Mouse (Mus musculus) gastrocnemius, adult 2 months (tissue): ENCODE data around the gene Pgap3. TPM values are rescaled to one million over a fixed set of nuclear protein-coding genes. Genes with fewer than 3 reads are reported as not detected.

ENCODE experiments used
- DNase-seq: peaks from one replicate; pipeline ENCODE4 v3.0.0; 2022
- H3K27ac ChIP-seq: fragments of 200-600 bp; 2 replicates; pipeline ENCODE4 v1.8.1; 2022; ENCODE audit warnings: mild to moderate bottlenecking
- H3K4me3 ChIP-seq: fragments of 200-600 bp; 2 replicates; pipeline ENCODE4 v1.8.1; 2022; ENCODE audit warnings: mild to moderate bottlenecking, moderate library complexity
- CTCF ChIP-seq: fragments of 200-600 bp; IDR thresholded peaks from 2 replicates; pipeline ENCODE4 v1.8.1; 2022; ENCODE audit warnings: antibody characterized with exemption, mild to moderate bottlenecking, moderate library complexity
- intact Hi-C: fragments of 180-260 bp; cut with DNase I; formaldehyde crosslinking; loops from one replicate; pipeline ENCODE4 v1.15.1; 2025
- total RNA-seq, 2 experiments: library from RNA; stranded (reverse); gene quantifications; 2 replicates each; pipeline ENCODE4 v1.2.3; 2021

Pgap3 gene
- total RNA-seq, 2 experiments from 2014 or later, result 2.2 to 3.0 TPM

GRCm38 (mm10) chr11:98356625-98357394 is 43.5 kb downstream of the Pgap3 start:
- Histone ChIP-seq H3K27ac (peak overlapping the region; percentile 98), H3K4me3 (no peak overlapping the region)
- intact Hi-C loops, result no loop called here
- TF ChIP-seq CTCF, result no peak
- DNase-seq, result no peak

- intact Hi-C loops, result no loop called here
- Histone ChIP-seq H3K4me3 (no peak overlapping the region), H3K27ac (no peak overlapping the region)
- DNase-seq, result no peak
- peak; percentile 88; the same call in 1 of the 2 replicates for TF ChIP-seq CTCF
These were observed 44.5 kb downstream of the Pgap3 start for GRCm38 (mm10) chr11:98355732-98356299.

- no peak overlapping the region for H3K27ac ChIP-seq
- DNase-seq, result no peak
- no peak overlapping the region for H3K4me3 ChIP-seq
- intact Hi-C loops, result no loop called here
- TF ChIP-seq CTCF, result no peak
These were observed 45.8 kb downstream of the Pgap3 start for GRCm38 (mm10) chr11:98354445-98354844.

- H3K4me3 ChIP-seq, result no peak overlapping the region
- DNase-seq, result no peak
- TF ChIP-seq CTCF, result no peak
- intact Hi-C loops, result no loop called here
- no peak overlapping the region for H3K27ac ChIP-seq
These were observed 46.6 kb downstream of the Pgap3 start for GRCm38 (mm10) chr11:98353651-98354211.

- TF ChIP-seq CTCF, result no peak
- Histone ChIP-seq H3K27ac (no peak overlapping the region), H3K4me3 (no peak overlapping the region)
- no peak for DNase-seq
- intact Hi-C loops, result no loop called here
These were observed 47.9 kb downstream of the Pgap3 start for GRCm38 (mm10) chr11:98352272-98352990.

GRCm38 (mm10) chr11:98349308-98349707 is 51.0 kb downstream of the Pgap3 start:
- no peak for DNase-seq
- Histone ChIP-seq H3K27ac (no peak overlapping the region), H3K4me3 (no peak overlapping the region)
- intact Hi-C loops, result loop anchor here (10.0 kb wide), 1 partner anchor 245 kb away; the partner anchor contains the start of gene Lrrc3c
- no peak for TF ChIP-seq CTCF

GRCm38 (mm10) chr11:98348083-98348961 is 52.0 kb downstream of the Pgap3 start, which contains the start of gene Ppp1r1b:
Ppp1r1b (plus strand) TSS chr11:98348404.
- H3K4me3 ChIP-seq, result peak within 1 kb of the TSS; percentile 75
- TF ChIP-seq CTCF, result no peak
- intact Hi-C loops, result loop anchor here (10.0 kb wide), 1 partner anchor 246 kb away; the partner anchor contains the start of gene Lrrc3c
- peak; percentile 62 for DNase-seq
- no peak within 1 kb of the TSS for H3K27ac ChIP-seq

- intact Hi-C loops, result loop anchor here (10.0 kb wide), 1 partner anchor 247 kb away; the partner anchor contains the start of gene Lrrc3c
- Histone ChIP-seq H3K4me3 (no peak overlapping the region), H3K27ac (no peak overlapping the region)
- no peak for TF ChIP-seq CTCF
- no peak for DNase-seq
These were observed 52.8 kb downstream of the Pgap3 start for GRCm38 (mm10) chr11:98347385-98348082.

GRCm38 (mm10) chr11:98346168-98346567 is 54.1 kb downstream of the Pgap3 start:
- intact Hi-C loops, result loop anchor here (10.0 kb wide), 1 partner anchor 249 kb away; the partner anchor contains the start of gene Lrrc3c
- no peak for TF ChIP-seq CTCF
- DNase-seq, result no peak
- Histone ChIP-seq H3K27ac (no peak overlapping the region), H3K4me3 (no peak overlapping the region)

GRCm38 (mm10) chr11:98345253-98345652 is 55.0 kb downstream of the Pgap3 start:
- peak; percentile 81 for DNase-seq
- Histone ChIP-seq H3K27ac (no peak overlapping the region), H3K4me3 (peak overlapping the region; percentile 50)
- peak; percentile 84 for TF ChIP-seq CTCF
- intact Hi-C loops, result loop anchor here (2.0 to 10.0 kb wide), 2 partner anchors 80 to 250 kb away; partner anchors contain the start of gene Lrrc3c
